Mouse (Mus musculus) hematopoietic stem cell, adult 5-6 weeks (primary cell): Measurements from ENCODE around the gene Rnpep. TPM values are rescaled to one million over a fixed set of nuclear protein-coding genes. Genes with fewer than 3 reads are reported as not detected.
A peak's percentile ranks its signal among the peaks of the same experiment; 100 is the strongest.

Experiments
- ATAC-seq, 2 experiments: fragments of 125-278 bp in 1 of 2; replicated peaks in 1 of 2; 2 replicates each; pipeline ENCODE4 v1.8.0; 2016 to 2017; ENCODE audit warnings: inconsistent platforms in 2 of 2, mild to moderate bottlenecking in 2 of 2, moderate number of reproducible peaks in 2 of 2, low read depth in 1 of 2, moderate TSS enrichment in 1 of 2; ENCODE audit not compliant: low FRiP score in 2 of 2, poor library complexity in 2 of 2, severe bottlenecking in 2 of 2, insufficient read depth in 1 of 2, low TSS enrichment in 1 of 2
- total RNA-seq: library from RNA; stranded (forward); fragments of 172-1452, 232-1000 nt; gene quantifications from 2 replicates; pipeline ENCODE4 v1.2.3, GENCODE M21; 2017

The Rnpep gene
- total RNA-seq, result 31.6 and 57.2 TPM in 2 replicates

- peak; percentile 52 to 57 for ATAC-seq
Observed at GRCm38 (mm10) chr1:135283826-135284291, at the start of gene Rnpep. Gene Rnpep (minus strand): TSS chr1:135284084.

- no peak for ATAC-seq
Observed at GRCm38 (mm10) chr1:135330578-135330977, 46.7 kb upstream of the Rnpep start.

- no peak for ATAC-seq
Observed at GRCm38 (mm10) chr1:135328368-135328767, 44.5 kb upstream of the Rnpep start.

GRCm38 (mm10) chr1:135325934-135326333 is 42.0 kb upstream of the Rnpep start:
- ATAC-seq, result no peak

- ATAC-seq, result no peak
Observed at GRCm38 (mm10) chr1:135324571-135324970, 40.7 kb upstream of the Rnpep start, which contains the start of gene Lmod1. Gene Lmod1 (plus strand): TSS chr1:135324807.

GRCm38 (mm10) chr1:135323367-135323901 is 39.5 kb upstream of the Rnpep start:
- no peak for ATAC-seq

GRCm38 (mm10) chr1:135313284-135314031 is 29.6 kb upstream of the Rnpep start, which contains the start of gene Timm17a:
Gene Timm17a (minus strand): TSS chr1:135313778.
- peak; percentile 100 for ATAC-seq

- ATAC-seq, result no peak
Observed at GRCm38 (mm10) chr1:135312201-135312600, 28.3 kb upstream of the Rnpep start.

GRCm38 (mm10) chr1:135311356-135311755 is 27.5 kb upstream of the Rnpep start:
- no peak for ATAC-seq

GRCm38 (mm10) chr1:135290908-135291307 is 7.0 kb upstream of the Rnpep start:
- ATAC-seq, result no peak

GRCm38 (mm10) chr1:135286311-135286710 is 2.4 kb upstream of the Rnpep start:
- ATAC-seq, result no peak

- ATAC-seq, result peak in 1 of 2 experiments; percentile 20; a peak in 1 of 4 replicates
Observed at GRCm38 (mm10) chr1:135283287-135283825, 528 bp downstream of the Rnpep start.

GRCm38 (mm10) chr1:135282536-135283286 is 1.2 kb downstream of the Rnpep start:
- ATAC-seq, result peak; percentile 76 to 84

GRCm38 (mm10) chr1:135281841-135282240 is 2.0 kb downstream of the Rnpep start:
- no peak for ATAC-seq

GRCm38 (mm10) chr1:135280646-135281045 is 3.2 kb downstream of the Rnpep start:
- peak; percentile 43 to 55; a peak in 3 of 4 replicates for ATAC-seq

- ATAC-seq, result no peak
Observed at GRCm38 (mm10) chr1:135271371-135271770, 12.5 kb downstream of the Rnpep start.

GRCm38 (mm10) chr1:135267663-135268446 is 16.0 kb downstream of the Rnpep start:
- peak; percentile 94 to 96 for ATAC-seq
